Mouse (Mus musculus) megakaryocyte, embryonic 14.5 days (primary cell): ENCODE data around the gene Sdr39u1.

ENCODE experiments used
- FLI1 ChIP-seq: IDR thresholded peaks from 2 replicates; pipeline ENCODE4 v1.6.1; 2012; ENCODE audit warnings: low read length, inconsistent platforms, mixed read lengths
- GATA1 ChIP-seq: IDR thresholded peaks from 3 replicates; pipeline ENCODE4 v1.6.1; 2012; ENCODE audit warnings: mixed read lengths, low read length, inconsistent platforms, borderline replicate concordance

GRCm38 (mm10) chr14:55946269-55946969 lies 46.3 kb upstream of the Sdr39u1 start:
- TF ChIP-seq GATA1 (no peak), FLI1 (no peak)
